Mouse (Mus musculus) embryonic facial prominence, embryonic 13.5 days (tissue): ENCODE measurements around the gene Bbof1. TPM values are rescaled to one million over a fixed set of nuclear protein-coding genes. Genes with fewer than 3 reads are reported as not detected.

Source experiments
- ATAC-seq: fragments of 200-750 bp; cut with Nextera tagmentation; 2 replicates; pipeline ENCODE4 v1.8.0; 2017; ENCODE audit warnings: low read depth; ENCODE audit not compliant: insufficient number of reproducible peaks, insufficient read depth, low FRiP score, low TSS enrichment
- H3K27ac ChIP-seq: fragments of 300-500 bp; sonication (generic); 2 replicates; pipeline ENCODE4 v1.5.1; 2015; ENCODE audit warnings: moderate library complexity, mild to moderate bottlenecking, inconsistent platforms
- H3K27me3 ChIP-seq: fragments of 300-500 bp; sonication (generic); 2 replicates; pipeline ENCODE4 v1.6.1; 2015; ENCODE audit warnings: mild to moderate bottlenecking, inconsistent platforms
- H3K36me3 ChIP-seq: fragments of 300-500 bp; sonication (generic); 2 replicates; pipeline ENCODE4 v1.6.1; 2015; ENCODE audit warnings: mild to moderate bottlenecking, inconsistent platforms
- H3K4me1 ChIP-seq: fragments of 300-500 bp; sonication (generic); 2 replicates; pipeline ENCODE4 v1.6.1; 2015; ENCODE audit warnings: inconsistent platforms
- H3K4me2 ChIP-seq: fragments of 300-500 bp; sonication (generic); 2 replicates; pipeline ENCODE4 v1.6.1; 2015; ENCODE audit warnings: moderate library complexity, mild to moderate bottlenecking, inconsistent platforms
- H3K4me3 ChIP-seq: fragments of 300-500 bp; sonication (generic); 2 replicates; pipeline ENCODE4 v1.5.1; 2015; ENCODE audit warnings: mild to moderate bottlenecking, inconsistent platforms
- H3K9ac ChIP-seq: fragments of 300-500 bp; sonication (generic); 2 replicates; pipeline ENCODE4 v1.6.1; 2015; ENCODE audit warnings: mild to moderate bottlenecking, inconsistent platforms
- H3K9me3 ChIP-seq: fragments of 300-500 bp; sonication (generic); 2 replicates; pipeline ENCODE4 v1.6.1; 2016; ENCODE audit warnings: inconsistent platforms
- WGBS: fragments of 180-500 bp; shearing (Covaris S2); methylation state at CpG from one replicate; pipeline ENCODE4 v1.1.7; 2015; ENCODE audit warnings: mixed read lengths; 5-methylcytosine and 5-hydroxymethylcytosine counted together
- polyA plus RNA-seq: library from polyadenylated mRNA; unstranded; fragments of >200 nt; fragmentation: Nextera tagmentation; extraction: Ambion mirVana; gene quantifications from 2 replicates; pipeline ENCODE4 v1.2.1, GENCODE M21; 2015

Gene Bbof1
- polyA plus RNA-seq, 1 experiment from 2014 or later = 2.3 TPM

GRCm38 (mm10) chr12:84481251-84481650, 72.4 kb downstream of the Bbof1 start:
- Histone ChIP-seq H3K4me1 (no peaks in the 10 kb centered on the region), H3K9me3 (no peaks in the 10 kb centered on the region), H3K27ac (no peak overlapping the region), H3K4me3 (no peak overlapping the region), H3K4me2 (no peak overlapping the region), H3K9ac (no peak overlapping the region), H3K27me3 (no peaks in the 10 kb centered on the region), H3K36me3 (peaks cover 15% of the 10 kb centered on the region; the same call in 1 of the 2 replicates)
- no peak for ATAC-seq
- 45% methylated on average over 2 of the region's 2 CpGs for WGBS

GRCm38 (mm10) chr12:84482778-84483585, 74.1 kb downstream of the Bbof1 start:
- Histone ChIP-seq H3K9ac (no peak overlapping the region), H3K36me3 (peaks cover 14% of the 10 kb centered on the region; the same call in 1 of the 2 replicates), H3K4me2 (no peak overlapping the region), H3K27ac (no peak overlapping the region), H3K9me3 (no peaks in the 10 kb centered on the region), H3K4me3 (no peak overlapping the region), H3K27me3 (no peaks in the 10 kb centered on the region), H3K4me1 (0 out of 2 replicates have a peak, but pooled peaks cover 5% of the 10 kb centered on the region)
- 89% methylated on average over 14 of the region's 14 CpGs for WGBS
- ATAC-seq = no peak

- Histone ChIP-seq H3K36me3 (peaks cover 7% of the 10 kb centered on the region; the same call in 1 of the 2 replicates), H3K27me3 (no peaks in the 10 kb centered on the region), H3K4me2 (no peak overlapping the region), H3K9me3 (no peaks in the 10 kb centered on the region), H3K4me3 (no peak overlapping the region), H3K9ac (no peak overlapping the region), H3K27ac (no peak overlapping the region), H3K4me1 (0 out of 2 replicates have a peak, but pooled peaks cover 5% of the 10 kb centered on the region)
- 46% methylated on average over 8 of the region's 8 CpGs for WGBS
- ATAC-seq = no peak
Observed at GRCm38 (mm10) chr12:84487324-84488056, 78.6 kb downstream of the Bbof1 start.

Other genes with a start within 250 kb of the Bbof1 start
- gene Elmsan1, start 190.2 kb upstream of the Bbof1 start, polyA plus RNA-seq = 9.9 and 11.1 TPM in 2 replicates
- gene Ptgr2, start 123.8 kb upstream of the Bbof1 start, polyA plus RNA-seq = 12.7 and 12.8 TPM in 2 replicates
- gene Zfp410, start 92.2 kb upstream of the Bbof1 start, polyA plus RNA-seq = 83.7 and 93.8 TPM in 2 replicates
- gene Coq6, start 47.4 kb upstream of the Bbof1 start, polyA plus RNA-seq = 43.3 and 45.1 TPM in 2 replicates
- 4.2 and 5.5 TPM in 2 replicates for gene Fam161b, start 47.2 kb upstream of the Bbof1 start, polyA plus RNA-seq
- 10.4 and 15.7 TPM in 2 replicates for gene Entpd5, start within 50 bp of the Bbof1 start, polyA plus RNA-seq
- gene Rnf113a2, start 8.1 kb downstream of the Bbof1 start, polyA plus RNA-seq = 27.9 and 36.2 TPM in 2 replicates
- 36.7 and 39.6 TPM in 2 replicates for gene Aldh6a1, start 41.9 kb downstream of the Bbof1 start, polyA plus RNA-seq
- 25.7 and 28.2 TPM in 2 replicates for gene Lin52, start 42.4 kb downstream of the Bbof1 start, polyA plus RNA-seq
- gene Vsx2, start 160.7 kb downstream of the Bbof1 start, polyA plus RNA-seq = 0.10 and 0.20 TPM in 2 replicates
- gene Abcd4, start 208.3 kb downstream of the Bbof1 start, polyA plus RNA-seq = 17.8 and 18.0 TPM in 2 replicates
- gene Vrtn, start 231.9 kb downstream of the Bbof1 start, polyA plus RNA-seq = not detected in 2 replicates